In genomic region chr19:46304216-46304841, GRCm38 (mm10) we compare ENCODE assay signal across 8 mouse cellular contexts. TPM values are rescaled to one million over a fixed set of nuclear protein-coding genes. Genes with fewer than 3 reads are reported as not detected.
DNase-seq lines count a peak whose midpoint lies in the region; ATAC-seq and TF ChIP-seq lines count a peak whose summit lies in the region.

Gene Nfkb2, plus strand, starts transcription at chr19:46304320.

- H3K4me1 ChIP-seq in heart, embryonic 12.5 days (replicated peaks) = peaks cover 25% of the 10 kb centered on the region
- peaks cover 17% of the 10 kb centered on the region for H3K4me1 ChIP-seq in kidney, embryonic 16.5 days (ENCODE audit: insufficient read depth, low read length)
- peaks cover 42% of the 10 kb centered on the region for H3K4me1 ChIP-seq in liver, embryonic 15.5 days (replicated peaks)
- peaks cover 14% of the 10 kb centered on the region for H3K4me1 ChIP-seq in neural tube, embryonic 11.5 days (ENCODE audit: control insufficient read depth, insufficient read depth, low read length)
- H3K4me1 ChIP-seq in testis, adult 2 months (ENCODE audit: control insufficient read depth, insufficient read depth, low read length) = peaks cover 33% of the 10 kb centered on the region

- TF ChIP-seq POLR2A in testis, adult 2 months (IDR thresholded peaks at IDR 0.05; ENCODE audit: control insufficient read depth, low read depth, low read length) = peak; percentile 56

- peaks cover 11% of the 10 kb centered on the region for H3K36me3 ChIP-seq in heart, embryonic 12.5 days
- H3K36me3 ChIP-seq in kidney, embryonic 16.5 days (ENCODE audit: insufficient read depth, low read length) = no peaks in the 10 kb centered on the region
- H3K36me3 ChIP-seq in liver, embryonic 15.5 days (replicated peaks) = 0 out of 2 replicates have a peak, but pooled peaks cover under 1% of the 10 kb centered on the region
- H3K36me3 ChIP-seq in neural tube, embryonic 11.5 days (ENCODE audit: control insufficient read depth, insufficient read depth, low read length) = no peaks in the 10 kb centered on the region
- no peaks in the 10 kb centered on the region for H3K36me3 ChIP-seq in testis, adult 2 months (ENCODE audit: control insufficient read depth, insufficient read depth, low read length)

- peak within 1 kb of the TSS; percentile 99 for H3K4me2 ChIP-seq in heart, embryonic 12.5 days
- peak within 1 kb of the TSS; percentile 99 for H3K4me2 ChIP-seq in kidney, embryonic 16.5 days (replicated peaks; ENCODE audit: low read depth, low read length)
- H3K4me2 ChIP-seq in liver, embryonic 15.5 days = peak within 1 kb of the TSS; percentile 97
- peak within 1 kb of the TSS; percentile 93 for H3K4me2 ChIP-seq in neural tube, embryonic 11.5 days (ENCODE audit: low read depth)

- peak; percentile 79 for TF ChIP-seq CTCF in testis, adult 2 months (IDR thresholded peaks at IDR 0.05; ENCODE audit: control insufficient read depth, insufficient read depth, insufficient replicate concordance, low read depth, low read length)

- peak; percentile 73 for ATAC-seq in erythroblast, adult 5-6 weeks (replicated peaks; ENCODE audit: low FRiP score, poor library complexity, severe bottlenecking)
- peak; percentile 86 for ATAC-seq in heart, embryonic 12.5 days (ENCODE audit: insufficient number of reproducible peaks, low FRiP score)
- peak; percentile 94 for ATAC-seq in kidney, embryonic 16.5 days (ENCODE audit: low FRiP score, low TSS enrichment)
- peak; percentile 87 for ATAC-seq in liver, embryonic 15.5 days (ENCODE audit: insufficient read depth)
- ATAC-seq in neural tube, embryonic 11.5 days (ENCODE audit: insufficient read depth, low FRiP score, low TSS enrichment) = peak; percentile 84

- peaks cover 21% of the 10 kb centered on the region for H3K27me3 ChIP-seq in heart, embryonic 12.5 days (replicated peaks)
- H3K27me3 ChIP-seq in kidney, embryonic 16.5 days (ENCODE audit: insufficient read depth, low read length) = peaks cover 15% of the 10 kb centered on the region
- H3K27me3 ChIP-seq in liver, embryonic 15.5 days = peaks cover 36% of the 10 kb centered on the region; the same call in 1 of the 2 replicates
- peaks cover 14% of the 10 kb centered on the region for H3K27me3 ChIP-seq in neural tube, embryonic 11.5 days (ENCODE audit: control insufficient read depth, insufficient read depth, low read length)
- peaks cover 2% of the 10 kb centered on the region; the same call in 1 of the 2 replicates for H3K27me3 ChIP-seq in testis, adult 2 months (ENCODE audit: control insufficient read depth, insufficient read depth, low read length)

- H3K9me3 ChIP-seq in heart, embryonic 12.5 days (replicated peaks) = no peaks in the 10 kb centered on the region
- H3K9me3 ChIP-seq in kidney, embryonic 16.5 days (ENCODE audit: low read length) = no peaks in the 10 kb centered on the region
- no peaks in the 10 kb centered on the region for H3K9me3 ChIP-seq in liver, embryonic 15.5 days (replicated peaks)
- H3K9me3 ChIP-seq in neural tube, embryonic 11.5 days (ENCODE audit: control insufficient read depth, low read length) = no peaks in the 10 kb centered on the region

- peak within 1 kb of the TSS; percentile 82 for H3K9ac ChIP-seq in heart, embryonic 12.5 days
- H3K9ac ChIP-seq in kidney, embryonic 16.5 days (replicated peaks; ENCODE audit: low read length) = peak within 1 kb of the TSS; percentile 72
- H3K9ac ChIP-seq in liver, embryonic 15.5 days = peak within 1 kb of the TSS; percentile 78
- peak within 1 kb of the TSS; percentile 44; the same call in 1 of the 2 replicates for H3K9ac ChIP-seq in neural tube, embryonic 11.5 days (ENCODE audit: low read length)

- WGBS in heart, embryonic 12.5 days = under 1% methylated on average over 39 of the region's 39 CpGs
- WGBS in kidney, embryonic 16.5 days = 0% methylated on average over 39 of the region's 39 CpGs
- under 1% methylated on average over 39 of the region's 39 CpGs for whole genome bisulfite sequencing in liver, embryonic 15.5 days (ENCODE audit: insufficient replicate concordance)
- WGBS in neural tube, embryonic 11.5 days = under 1% methylated on average over 39 of the region's 39 CpGs

- peak within 1 kb of the TSS; percentile 81 for H3K4me3 ChIP-seq in heart, embryonic 12.5 days
- H3K4me3 ChIP-seq in kidney, embryonic 16.5 days (ENCODE audit: low read length) = peak within 1 kb of the TSS; percentile 68
- H3K4me3 ChIP-seq in liver, embryonic 15.5 days (replicated peaks) = peak within 1 kb of the TSS; percentile 77
- H3K4me3 ChIP-seq in neural tube, embryonic 11.5 days (ENCODE audit: low read depth, low read length) = peak within 1 kb of the TSS; percentile 54
- peak within 1 kb of the TSS; percentile 84 for H3K4me3 ChIP-seq in testis, adult 2 months (ENCODE audit: control insufficient read depth, low read depth, low read length)

- peak; percentile 95 for DNase-seq in CD4-positive, CD25-positive, alpha-beta regulatory T cell, adult 2 months (ENCODE audit: low read depth, low spot score)
- peak; percentile 90 for DNase-seq in brain, adult 2 months (ENCODE audit: low read depth, low spot score)
- DNase-seq in neural tube, embryonic 11.5 days (ENCODE audit: low spot score) = peak; percentile 89

- H3K27ac ChIP-seq in heart, embryonic 12.5 days (ENCODE audit: poor library complexity, severe bottlenecking) = peak within 1 kb of the TSS; percentile 79
- peak within 1 kb of the TSS; percentile 92 for H3K27ac ChIP-seq in kidney, embryonic 16.5 days (ENCODE audit: low read length)
- peak within 1 kb of the TSS; percentile 85 for H3K27ac ChIP-seq in liver, embryonic 15.5 days (replicated peaks)
- H3K27ac ChIP-seq in neural tube, embryonic 11.5 days (ENCODE audit: low read depth, low read length) = peak within 1 kb of the TSS; percentile 49; the same call in 1 of the 2 replicates
- peak within 1 kb of the TSS; percentile 73 for H3K27ac ChIP-seq in testis, adult 2 months (ENCODE audit: control insufficient read depth, insufficient read depth, low read depth, low read length)

RNA-seq across cellular contexts. Expression of gene Nfkb2, which starts in this region (rescaled TPM):
- 0.96 and 1.0 TPM in 2 replicates for total RNA-seq in erythroblast, adult 5-6 weeks (2015; ENCODE audit: low replicate concordance)
- total RNA-seq in erythroblast, adult 5-6 weeks (2017; ENCODE audit: low replicate concordance) = 2.8 and 3.1 TPM in 2 replicates
- 7.2 and 7.6 TPM in 2 replicates for polyA plus RNA-seq in heart, embryonic 12.5 days (2016; fragmentation: Nextera tagmentation; extraction: Ambion mirVana)
- 9.7 and 11.5 TPM in 2 replicates for polyA plus RNA-seq in kidney, embryonic 16.5 days (2015; fragmentation: Nextera tagmentation; extraction: Ambion mirVana)
- 4.0 and 4.2 TPM in 2 replicates for polyA plus RNA-seq in liver, embryonic 15.5 days (2015; fragmentation: Nextera tagmentation; extraction: Ambion mirVana)
- polyA plus RNA-seq in neural tube, embryonic 11.5 days (2014; fragmentation: Nextera tagmentation; extraction: Ambion mirVana) = 4.1 and 4.3 TPM in 2 replicates
- polyA plus RNA-seq in testis, adult 2 months (2012; rRNA removed) = 2.5 and 2.7 TPM in 2 replicates

Comparison
In these comparisons a context has a peak if more than half of its experiments do, and no peak if none do; other contexts are left out.
1. Peak in every context shown above with its lines: DNase-seq, ATAC-seq, H3K4me3 ChIP-seq and H3K27ac ChIP-seq.